Mouse (Mus musculus) cerebellum, postnatal 10 days (tissue): ENCODE measurements at regions not wholly inside any gene's neighbourhood (a gene's known extent, or its start where the extent isn't known, plus 50 kb on each side); places are given as distances from the start of the nearest gene placed in this dataset.
"Not testable (repeated sequence)": the region's sequence is repeated elsewhere in the genome, so short reads cannot be mapped to it uniquely, and the experiment has no call there.

Source experiments
- DNase-seq, 2 experiments: peaks; one replicate each; pipeline ENCODE4 v3.0.0; 2021; ENCODE audit warnings: mixed read lengths in 2 of 2

DNA sequence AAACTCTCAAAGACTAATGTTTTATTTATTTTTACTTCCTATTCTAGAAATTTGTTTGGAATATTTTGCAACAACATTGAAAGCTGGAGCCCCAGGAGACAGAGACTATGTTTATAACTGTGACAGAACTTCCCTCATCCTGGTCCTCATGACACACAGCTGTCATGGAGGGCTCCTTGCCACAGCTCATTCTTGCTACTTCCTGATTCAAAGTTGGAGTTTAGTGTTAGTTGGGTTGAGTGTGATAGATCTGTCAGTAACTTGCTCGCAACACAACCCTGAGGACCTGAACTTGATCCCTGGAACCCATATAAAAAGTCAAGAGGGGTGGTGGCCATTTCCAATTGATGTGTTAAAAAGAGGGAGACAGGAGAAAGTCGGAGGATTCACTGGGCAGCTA lies 328.3 kb upstream of the Nox3 start:
- DNase-seq, result no peak

DNA sequence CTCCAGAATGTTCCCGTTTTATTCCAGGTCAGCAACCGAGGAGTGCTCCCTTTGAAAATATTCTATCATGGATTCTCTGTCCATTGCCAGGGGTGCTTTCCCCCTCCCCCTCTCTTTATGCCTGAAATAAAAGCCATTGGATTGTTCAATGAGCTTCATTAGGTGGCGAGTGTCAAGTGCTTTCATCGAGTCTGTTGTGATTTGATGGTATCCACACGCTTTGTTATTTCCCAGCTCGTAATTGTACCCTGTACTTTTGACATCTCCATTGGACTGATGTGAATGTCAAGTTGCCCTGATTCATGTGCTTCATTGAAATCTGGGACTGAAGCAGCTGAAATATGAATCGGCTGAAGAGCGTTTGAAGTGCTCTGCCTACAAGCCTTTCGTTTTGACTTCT lies 333.1 kb upstream of the Nox3 start:
- DNase-seq, result no peak

DNA sequence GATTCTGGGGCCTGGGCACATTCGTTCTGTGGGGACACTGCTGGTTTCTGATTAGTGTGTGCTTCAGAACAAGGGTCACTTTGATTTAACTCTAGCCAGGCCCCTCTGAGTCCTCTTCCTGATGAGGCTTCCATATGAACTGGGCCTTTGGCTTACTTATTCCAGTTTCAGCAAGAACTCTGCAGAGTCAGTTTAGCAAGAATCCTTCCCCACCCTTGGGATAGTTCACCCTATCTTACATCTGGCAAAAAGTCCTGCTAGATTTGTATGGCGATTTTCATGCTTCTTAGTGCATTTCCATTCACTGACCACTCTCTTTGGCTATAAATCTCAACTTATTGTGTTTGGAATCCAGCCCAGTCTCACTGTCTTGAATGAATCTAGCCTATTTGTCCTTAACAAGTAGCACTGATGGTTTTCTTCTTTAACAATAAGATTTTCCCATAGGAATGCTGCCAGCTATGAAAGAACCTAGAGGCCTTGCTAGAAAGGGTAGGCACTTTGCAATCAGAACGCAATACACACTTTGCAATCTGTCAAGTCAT lies 338.8 kb upstream of the Nox3 start:
- DNase-seq, result no peak

- DNase-seq, result peak; percentile 19 to 30
These were observed 344.1 kb upstream of the Nox3 start for GRCm38 (mm10) chr17:4040104-4040664.

DNA sequence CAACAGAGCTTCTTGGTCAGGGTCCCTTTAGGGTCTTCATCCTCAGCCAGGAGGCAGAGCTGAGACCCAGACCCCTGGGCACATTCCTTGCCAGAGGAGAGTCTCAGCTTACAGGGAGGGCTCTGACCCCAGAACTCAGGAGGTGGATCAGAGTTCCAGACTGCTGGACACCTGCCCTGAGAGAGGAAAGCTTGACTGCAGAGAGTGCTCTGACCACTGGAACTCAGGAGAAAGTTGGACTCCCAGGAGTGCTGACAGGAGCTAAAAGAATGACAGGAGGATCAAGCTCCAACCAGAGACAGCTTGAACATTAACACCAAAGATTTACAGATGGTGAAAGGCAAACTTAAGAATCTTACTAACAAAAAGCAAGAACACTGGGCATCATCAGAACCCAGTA lies 364.1 kb upstream of the Nox3 start:
- DNase-seq, result not testable (repeated sequence)

GRCm38 (mm10) chr17:4073381-4073780 lies 377.3 kb upstream of the Nox3 start:
- DNase-seq, result no peak

DNA sequence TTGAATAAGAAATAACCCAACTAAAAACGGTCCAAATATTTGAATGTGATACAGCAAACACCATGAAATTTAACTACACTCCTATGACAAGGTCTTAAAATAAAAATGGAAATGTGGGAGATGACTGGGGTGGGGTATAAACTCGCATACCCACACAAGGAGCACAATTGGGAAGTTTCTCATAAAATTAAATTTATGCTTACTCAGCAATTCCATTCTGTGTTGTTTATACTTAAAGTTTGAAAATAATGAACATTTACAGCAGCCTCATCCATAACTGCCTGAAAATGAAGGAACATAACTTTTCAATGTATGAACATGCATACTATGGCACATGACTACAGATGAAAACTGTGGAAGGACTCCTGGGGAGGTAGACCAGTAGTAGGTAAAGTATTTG lies 384.5 kb upstream of the Nox3 start:
- DNase-seq, result no peak

GRCm38 (mm10) chr17:4094621-4095020 lies 398.6 kb upstream of the Nox3 start:
- no peak for DNase-seq

GRCm38 (mm10) chr17:4103321-4103720 lies 407.3 kb upstream of the Nox3 start:
- DNase-seq, result no peak

- DNase-seq, result peak; percentile 43 to 50
These were observed 413.2 kb upstream of the Nox3 start for GRCm38 (mm10) chr17:4109263-4109662.

DNA sequence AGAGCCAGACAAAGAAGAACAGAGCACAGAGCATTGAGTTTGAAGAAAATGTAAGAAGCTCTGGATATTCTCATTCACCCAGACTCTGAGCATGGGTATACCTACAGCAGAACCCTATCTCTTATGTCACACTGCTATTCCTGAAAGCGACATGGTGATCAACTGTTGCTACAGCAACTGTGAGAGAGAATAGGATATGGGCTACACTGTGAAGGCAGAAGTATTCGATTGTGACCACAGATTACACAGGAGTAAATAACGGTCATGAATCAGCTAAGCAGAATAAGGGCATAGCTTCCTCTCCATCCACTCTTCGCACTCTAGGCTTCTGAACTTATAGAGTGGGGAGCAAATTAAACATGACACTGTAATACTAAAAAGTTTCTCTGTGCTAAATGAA lies 417.0 kb upstream of the Nox3 start:
- no peak for DNase-seq

DNA sequence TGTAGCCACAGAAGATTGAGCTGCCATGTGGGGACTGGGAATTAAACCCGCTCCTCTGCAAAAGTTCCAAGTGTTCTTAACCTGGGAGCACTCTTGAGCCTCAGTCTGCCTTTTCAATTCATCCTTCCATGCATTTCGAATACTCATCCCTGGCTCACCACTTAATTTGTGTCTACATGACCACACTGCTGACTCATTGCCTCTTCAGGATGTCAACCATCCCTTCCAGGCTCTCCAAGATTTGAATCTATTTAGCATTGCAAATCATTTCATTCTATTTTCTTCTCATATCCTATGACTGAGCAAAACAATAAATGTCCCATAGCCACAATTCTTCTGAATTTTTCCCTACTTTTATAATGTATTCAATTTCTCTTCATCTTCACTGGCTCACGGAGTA lies 420.4 kb upstream of the Nox3 start:
- no peak for DNase-seq

GRCm38 (mm10) chr17:4133678-4134077 lies 437.6 kb upstream of the Nox3 start:
- no peak for DNase-seq

DNA sequence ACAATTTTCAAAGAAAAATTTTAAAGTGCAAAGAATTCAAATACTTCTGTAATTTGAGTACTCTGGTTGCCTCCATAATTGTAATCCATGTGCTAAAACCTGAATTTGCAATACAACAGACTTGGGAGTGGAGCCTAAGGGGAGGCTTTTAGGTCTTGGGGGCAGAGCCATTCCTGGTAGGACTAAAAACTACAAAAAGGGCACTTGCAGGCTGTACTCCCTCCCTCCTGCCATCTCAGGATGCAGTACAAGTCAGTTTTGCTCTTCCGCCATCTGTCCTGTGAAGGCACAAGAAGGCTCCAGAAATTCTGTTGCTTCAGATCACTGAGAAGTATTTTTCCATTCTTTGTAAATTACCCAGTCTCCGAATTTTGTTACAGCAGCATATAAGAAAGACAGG lies 467.4 kb upstream of the Nox3 start:
- DNase-seq, result no peak

GRCm38 (mm10) chr17:4173951-4174361 lies 477.9 kb upstream of the Nox3 start:
- no peak for DNase-seq

- DNase-seq, result peak in 1 of 2 experiments; percentile 27
These were observed 478.9 kb upstream of the Nox3 start for GRCm38 (mm10) chr17:4175006-4175405.

- DNase-seq, result no peak
These were observed 480.5 kb upstream of the Nox3 start for GRCm38 (mm10) chr17:4176524-4176923.

DNA sequence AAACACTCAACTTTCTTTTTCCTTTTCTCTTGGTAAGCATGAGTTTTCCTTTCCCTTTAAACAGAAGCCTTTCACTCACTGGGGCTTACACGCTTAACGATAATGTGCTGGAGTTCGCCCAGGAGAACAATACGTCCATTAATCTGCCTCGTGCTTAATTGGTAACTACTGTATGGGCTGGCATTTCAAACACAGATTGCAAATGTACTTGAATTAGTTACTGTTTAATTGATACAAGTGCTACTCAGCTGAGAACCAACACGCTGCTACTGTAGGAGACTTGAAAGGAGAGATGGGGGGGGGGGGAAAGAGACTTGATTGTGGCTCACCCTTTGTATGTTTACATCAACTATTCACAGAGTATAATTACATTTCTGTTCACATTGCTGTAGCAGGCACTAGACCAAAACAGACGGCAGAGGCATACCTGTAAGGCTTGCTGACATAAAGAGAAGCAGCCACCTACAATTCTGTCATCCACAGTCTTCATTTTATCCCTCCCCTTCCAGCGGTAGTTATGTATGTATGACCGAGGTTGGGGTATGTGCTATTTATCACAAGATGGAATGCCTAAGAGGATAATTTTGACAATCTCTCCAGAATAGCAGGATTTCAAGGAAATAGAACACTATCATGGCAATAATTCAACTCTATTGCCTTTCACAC lies 481.6 kb upstream of the Nox3 start:
- no peak for DNase-seq

DNA sequence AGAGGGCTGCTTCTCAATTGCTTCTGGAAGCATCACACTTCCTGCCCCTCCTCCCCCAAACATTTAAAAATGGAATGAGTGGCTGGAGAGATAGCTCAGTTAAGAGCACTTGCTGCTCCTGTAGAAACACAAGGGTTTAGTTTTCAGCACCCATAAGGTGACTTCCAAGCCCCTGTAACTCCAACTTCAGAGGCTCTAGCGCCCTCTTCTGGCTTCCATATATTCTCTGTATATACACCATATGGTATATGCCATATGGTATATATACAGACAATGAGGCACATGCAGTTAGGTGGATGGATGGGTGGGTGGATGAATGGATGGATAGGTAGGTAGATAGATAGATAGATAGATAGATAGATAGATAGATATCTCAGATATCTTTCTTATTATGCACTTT lies 483.2 kb upstream of the Nox3 start:
- no peak for DNase-seq

- DNase-seq, result no peak
These were observed 486.0 kb upstream of the Nox3 start for GRCm38 (mm10) chr17:4182106-4182505.

DNA sequence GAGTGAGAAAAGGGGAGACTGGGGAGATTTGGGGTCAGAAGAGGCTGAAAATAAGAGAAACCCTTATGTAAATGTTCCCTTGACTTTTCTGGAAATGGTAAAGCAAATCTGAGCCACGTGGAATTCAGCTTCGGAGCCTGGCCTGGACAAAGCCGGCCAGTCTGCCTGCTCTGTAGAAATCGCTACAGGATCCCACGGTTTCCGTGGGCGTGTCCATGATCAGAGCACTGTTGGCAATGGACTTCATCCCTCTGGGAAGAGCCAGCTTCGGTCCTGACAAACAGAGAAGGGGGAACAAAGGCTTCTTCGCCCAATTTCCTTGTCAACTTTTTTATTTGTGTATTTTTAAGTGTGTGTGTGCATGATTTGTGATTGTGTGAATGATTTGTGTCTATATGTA lies 490.7 kb upstream of the Nox3 start:
- DNase-seq, result peak; percentile 54 to 63

GRCm38 (mm10) chr17:4187606-4188005 lies 491.5 kb upstream of the Nox3 start:
- DNase-seq, result peak; percentile 75 to 78

DNA sequence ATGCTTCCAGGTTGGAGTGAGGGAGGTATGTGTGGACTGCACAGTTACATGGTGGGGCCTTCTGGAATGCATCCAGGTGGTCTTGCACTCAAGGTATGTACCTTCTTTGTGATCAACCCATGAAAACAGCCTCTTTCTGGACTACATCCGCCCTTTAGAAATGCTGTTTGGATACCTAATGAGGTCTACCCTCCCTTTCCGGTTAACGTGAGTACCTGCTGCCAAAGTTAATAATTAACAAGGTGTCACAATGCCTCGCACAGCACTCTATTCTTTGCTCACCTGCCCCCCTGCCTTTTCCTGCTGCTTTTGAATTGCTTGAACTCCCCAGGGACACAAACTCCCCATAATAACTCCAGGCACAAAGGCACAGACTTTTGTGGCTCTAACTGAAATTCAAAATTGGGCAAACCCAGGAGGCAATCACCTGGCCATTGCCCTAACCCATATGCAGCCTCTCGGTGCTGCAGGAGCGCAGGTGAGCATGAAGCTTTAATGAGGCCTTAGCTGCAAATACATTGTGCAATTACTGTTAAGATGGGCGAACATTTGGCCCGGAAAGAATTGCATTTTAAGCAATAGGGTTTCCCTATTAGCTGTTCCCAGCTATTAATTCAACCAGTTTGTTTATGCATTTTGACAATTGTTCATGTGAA lies 500.9 kb upstream of the Nox3 start:
- DNase-seq, result no peak

DNA sequence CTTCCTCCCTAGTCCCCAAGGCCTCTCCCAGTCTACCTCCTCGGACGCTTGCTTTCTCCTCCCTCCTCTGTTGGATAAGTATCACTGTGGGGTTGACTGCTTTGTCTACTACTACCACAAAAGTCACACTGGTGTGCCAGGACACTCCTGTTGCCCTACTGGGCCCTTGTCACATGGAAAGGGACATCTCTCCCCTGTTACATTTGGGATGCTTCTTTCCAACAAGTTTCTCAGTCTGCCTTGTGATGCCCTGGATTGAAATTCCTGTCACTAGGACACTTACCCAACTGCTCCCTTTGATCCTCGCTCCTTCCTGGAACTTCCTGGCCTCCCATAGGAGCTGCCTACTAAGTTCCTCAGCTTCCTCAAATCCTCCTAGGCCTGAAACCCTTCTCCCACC lies 501.9 kb upstream of the Nox3 start:
- no peak for DNase-seq
